Mouse (Mus musculus) spleen, embryonic (tissue): ENCODE measurements around the gene Rhog.

ENCODE experiments used
- CTCF ChIA-PET: fragments of 350-600 bp; sonication (Branson Sonifier 250); formaldehyde crosslinking; loops from one replicate; lab custom pipeline; 2022; lab: Charles Lee

The Rhog gene

GRCm38 (mm10) chr7:102253631-102254030 is 2.2 kb downstream of the Rhog start:
- CTCF ChIA-PET, result no interaction called here

- CTCF ChIA-PET, result interaction anchor here (0.5 to 0.6 kb wide), 4 partner anchors 27 to 577 kb away, joined by 3 to 6 read pairs (median 6); no protein-coding TSS in a partner anchor
Observed at GRCm38 (mm10) chr7:102250631-102251214, 5.1 kb downstream of the Rhog start.

GRCm38 (mm10) chr7:102249896-102250630 is 5.8 kb downstream of the Rhog start:
- CTCF ChIA-PET, result interaction anchor here (0.5 to 0.7 kb wide), 5 partner anchors 17 to 576 kb away, joined by 3 to 7 read pairs (median 5); partner anchors contain the start of gene Stim1

DNA sequence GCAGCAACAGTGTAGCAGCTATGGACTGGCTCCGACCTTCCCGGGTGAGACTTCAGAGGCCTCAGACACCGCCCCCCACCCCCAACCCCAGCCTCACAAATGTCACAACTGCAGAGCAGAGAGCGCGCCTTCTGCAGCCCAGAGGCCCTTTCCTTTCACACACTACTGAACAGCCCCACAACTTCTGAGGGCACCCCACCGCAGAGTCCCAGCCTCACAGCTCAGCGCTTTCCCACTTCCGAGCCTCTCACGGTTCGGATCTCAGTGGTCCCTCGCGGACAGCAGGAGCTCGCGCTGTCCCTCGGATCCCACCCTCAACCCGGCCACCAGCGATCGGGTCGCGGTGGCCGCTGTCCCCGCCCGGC is 6.3 kb downstream of the Rhog start:
- CTCF ChIA-PET, result interaction anchor here (0.6 to 0.7 kb wide), 3 partner anchors 18 to 28 kb away, joined by 3 to 7 read pairs (median 3); partner anchors contain the start of gene Stim1

DNA sequence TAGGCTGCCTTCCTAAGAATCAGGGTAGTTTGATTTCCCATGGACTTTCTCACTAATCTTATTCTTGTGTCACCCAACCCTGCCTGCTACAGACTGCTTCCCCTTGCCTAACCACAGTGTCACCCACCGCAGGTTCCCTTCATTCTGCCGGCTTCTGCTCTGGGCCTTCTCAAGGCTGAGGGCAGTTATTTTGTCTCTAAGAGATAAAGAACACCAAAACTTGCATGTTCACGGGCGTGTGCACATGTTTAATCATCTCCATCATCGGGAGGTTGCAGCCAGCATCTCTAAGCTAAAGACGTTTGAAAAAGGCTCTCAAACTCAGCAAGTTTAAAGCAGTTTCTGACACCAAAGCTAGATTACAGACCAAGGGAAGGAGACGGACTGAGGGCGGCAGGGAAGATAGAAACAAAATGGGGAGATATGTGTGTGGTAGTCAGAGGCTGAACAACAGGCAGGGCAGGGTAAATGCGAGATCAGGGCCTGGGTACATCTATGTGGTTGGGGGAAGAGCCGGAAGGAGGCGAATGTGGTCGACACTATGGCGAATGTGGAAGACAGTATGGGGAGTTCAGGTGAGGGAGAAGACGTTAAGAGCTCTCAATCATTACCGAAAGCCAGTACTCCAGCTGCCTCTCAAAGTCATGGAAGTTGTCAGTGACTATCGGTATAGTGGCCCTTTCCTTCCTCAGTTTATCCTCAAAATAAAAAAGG is 7.0 kb downstream of the Rhog start:
- CTCF ChIA-PET, result interaction anchor here (0.6 kb wide), 1 partner anchor 26 kb away, joined by 3 read pairs; no protein-coding TSS in a partner anchor

GRCm38 (mm10) chr7:102246956-102247797 is 8.7 kb downstream of the Rhog start:
- CTCF ChIA-PET, result interaction anchor here (0.7 kb wide), 1 partner anchor 212 kb away, joined by 3 read pairs; no protein-coding TSS in a partner anchor

- CTCF ChIA-PET, result no interaction called here
Observed at GRCm38 (mm10) chr7:102246265-102246664, 9.6 kb downstream of the Rhog start.

- CTCF ChIA-PET, result no interaction called here
Observed at GRCm38 (mm10) chr7:102245775-102246174, 10.1 kb downstream of the Rhog start.

DNA sequence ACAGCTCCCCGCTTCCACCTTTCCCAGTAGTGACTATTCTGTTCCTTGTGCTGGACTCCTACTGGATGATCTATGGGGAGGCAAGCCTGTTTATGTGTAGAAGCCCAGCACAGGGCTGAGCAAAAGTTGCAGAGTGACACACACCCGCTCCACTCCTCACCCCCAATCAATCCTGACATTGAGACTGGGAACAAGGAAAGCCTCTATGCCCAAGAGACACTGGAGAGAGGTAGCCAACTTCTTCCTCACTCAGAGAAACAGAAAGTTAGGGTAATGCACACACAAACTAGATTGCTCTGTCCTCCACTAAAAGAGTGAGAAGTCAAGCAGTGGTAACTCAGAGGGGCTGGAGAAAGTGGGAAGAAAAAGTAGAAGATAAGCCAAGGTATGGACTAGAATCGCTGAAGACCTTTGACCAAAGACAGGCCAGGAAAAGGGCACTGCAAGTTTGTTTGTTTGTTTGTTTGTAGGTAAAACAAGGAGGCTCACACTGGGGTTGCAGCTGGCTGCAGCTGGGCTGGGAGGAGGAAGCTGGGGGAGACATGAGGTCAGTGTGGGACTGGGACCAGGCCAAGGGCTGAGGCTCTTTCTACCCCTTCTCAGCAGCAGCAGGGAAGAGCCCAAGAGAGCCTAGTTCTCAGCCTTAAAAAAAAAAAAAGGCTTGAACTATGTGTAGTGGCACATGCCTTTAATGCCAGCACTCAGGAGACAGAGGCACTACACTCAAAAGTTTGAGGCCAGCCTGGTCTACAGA is 10.9 kb downstream of the Rhog start:
- CTCF ChIA-PET, result no interaction called here

- CTCF ChIA-PET, result no interaction called here
Observed at GRCm38 (mm10) chr7:102243870-102244269, 12.0 kb downstream of the Rhog start.

GRCm38 (mm10) chr7:102242917-102243316 is 12.9 kb downstream of the Rhog start:
- CTCF ChIA-PET, result no interaction called here

DNA sequence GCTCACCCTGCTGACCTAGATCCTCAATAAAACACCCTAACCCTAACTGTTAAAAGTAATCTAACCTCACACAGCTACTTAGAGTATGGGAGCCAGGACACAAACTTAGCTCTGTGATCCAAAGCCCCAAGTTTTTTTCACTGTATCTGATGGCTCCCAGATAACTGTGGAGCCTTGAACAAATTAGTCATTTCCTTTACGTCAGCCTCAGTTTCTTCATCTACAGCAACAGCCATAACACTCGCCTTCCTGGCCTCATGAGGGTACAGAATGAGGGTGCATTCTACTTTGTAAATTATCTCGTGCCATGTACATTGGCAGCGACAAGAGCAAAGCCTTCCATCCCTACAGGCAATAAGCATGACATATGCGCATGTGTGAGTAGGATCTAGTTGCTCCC is 13.5 kb downstream of the Rhog start:
- CTCF ChIA-PET, result no interaction called here

- CTCF ChIA-PET, result no interaction called here
Observed at GRCm38 (mm10) chr7:102239591-102239990, 16.3 kb downstream of the Rhog start.

DNA sequence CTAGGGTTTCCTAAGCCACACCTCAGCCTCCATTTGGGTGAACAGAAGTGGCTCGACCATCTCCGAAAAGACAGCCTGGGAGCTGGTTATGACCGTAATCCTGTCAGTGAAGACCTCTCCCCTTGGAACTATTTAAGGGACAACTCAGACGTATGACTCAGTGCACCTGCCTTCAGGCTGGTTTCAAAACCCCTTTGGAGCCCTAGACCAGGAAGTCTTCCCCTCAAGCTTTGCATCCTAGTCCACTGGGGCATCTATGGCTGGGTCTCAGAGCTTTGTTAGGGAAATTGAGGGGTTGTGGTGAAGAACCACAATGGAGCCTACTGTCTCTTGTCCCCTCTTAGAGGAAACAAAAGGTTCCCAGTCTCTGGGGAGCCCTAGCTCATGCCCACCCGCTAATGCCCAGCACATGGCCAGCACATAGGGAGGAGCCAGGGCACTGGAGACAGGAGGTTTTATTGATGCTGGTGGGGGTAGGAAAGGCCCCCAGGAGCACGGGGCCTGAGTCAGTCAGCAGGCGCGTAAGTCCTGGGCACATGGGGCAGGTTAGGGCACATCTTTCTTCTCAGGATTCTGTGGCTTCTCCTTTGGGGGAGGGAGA is 17.1 kb downstream of the Rhog start:
- CTCF ChIA-PET, result no interaction called here

GRCm38 (mm10) chr7:102233059-102233458 is 22.8 kb downstream of the Rhog start:
- CTCF ChIA-PET, result no interaction called here

DNA sequence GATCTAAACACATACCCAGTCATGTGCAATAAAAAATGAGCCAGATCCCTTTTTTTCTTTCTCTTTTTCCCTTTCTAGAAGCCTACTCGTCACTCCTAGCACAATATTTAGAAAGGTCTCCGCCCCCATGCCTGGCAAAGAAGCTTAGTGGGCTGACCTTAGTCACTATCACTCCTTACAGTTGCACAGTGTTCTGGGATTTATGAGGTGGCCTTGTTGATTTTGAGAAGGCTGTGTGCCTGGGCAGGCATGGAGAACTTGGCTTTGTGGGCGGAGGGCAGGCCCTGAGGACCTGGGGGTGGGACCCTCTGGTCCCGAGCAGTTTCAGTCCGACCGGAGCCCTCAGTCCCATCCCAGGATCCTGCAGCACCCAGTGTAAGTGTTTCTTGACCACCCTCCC is 26.0 kb downstream of the Rhog start:
- CTCF ChIA-PET, result no interaction called here

- CTCF ChIA-PET, result no interaction called here
Observed at GRCm38 (mm10) chr7:102228049-102228670, 27.7 kb downstream of the Rhog start.

- CTCF ChIA-PET, result no interaction called here
Observed at GRCm38 (mm10) chr7:102226051-102226450, 29.8 kb downstream of the Rhog start.

GRCm38 (mm10) chr7:102223883-102224738 is 31.7 kb downstream of the Rhog start:
- CTCF ChIA-PET, result interaction anchor here (0.6 to 0.7 kb wide), 2 partner anchors 26 to 181 kb away, joined by 3 to 6 read pairs; no protein-coding TSS in a partner anchor
